Mouse (Mus musculus) naive thymus-derived CD4-positive, alpha-beta T cell, adult 2 months (primary cell): Measurements from ENCODE around the gene Pgm2.

Experiments
- DNase-seq: peaks from one replicate; pipeline ENCODE4 v3.0.0-alpha.2; 2011; ENCODE audit warnings: low read depth

Gene Pgm2

DNA sequence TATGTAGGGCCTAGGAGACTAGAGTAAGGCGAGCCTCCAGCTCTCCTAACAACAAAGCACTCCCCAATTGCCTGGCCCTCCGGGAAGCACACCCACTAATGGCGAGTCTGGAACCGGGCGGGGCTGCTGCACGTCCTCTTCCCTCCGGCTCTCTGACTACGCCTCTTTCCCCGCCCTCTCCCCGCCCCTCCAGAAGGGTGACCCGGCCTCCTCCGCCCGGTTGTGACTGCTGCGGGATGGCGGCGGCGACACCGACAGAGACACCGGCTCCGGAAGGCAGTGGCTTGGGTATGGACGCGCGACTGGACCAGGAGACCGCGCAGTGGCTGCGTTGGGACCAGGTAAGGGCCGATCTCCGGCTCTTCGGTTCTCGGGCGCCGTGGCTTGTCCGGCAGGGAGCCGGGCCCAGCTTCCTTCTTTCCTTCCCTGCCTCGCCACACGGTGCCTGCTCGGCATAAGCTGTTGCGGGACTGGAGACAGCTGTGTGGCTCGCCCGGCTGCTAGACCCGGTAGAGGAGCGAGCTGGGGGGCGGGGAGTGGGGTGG is at the start of gene Pgm2:
Gene Pgm2 (plus strand): TSS at position 203 of the 545 bp plus-strand sequence.
- peak; percentile 88 for DNase-seq

DNA sequence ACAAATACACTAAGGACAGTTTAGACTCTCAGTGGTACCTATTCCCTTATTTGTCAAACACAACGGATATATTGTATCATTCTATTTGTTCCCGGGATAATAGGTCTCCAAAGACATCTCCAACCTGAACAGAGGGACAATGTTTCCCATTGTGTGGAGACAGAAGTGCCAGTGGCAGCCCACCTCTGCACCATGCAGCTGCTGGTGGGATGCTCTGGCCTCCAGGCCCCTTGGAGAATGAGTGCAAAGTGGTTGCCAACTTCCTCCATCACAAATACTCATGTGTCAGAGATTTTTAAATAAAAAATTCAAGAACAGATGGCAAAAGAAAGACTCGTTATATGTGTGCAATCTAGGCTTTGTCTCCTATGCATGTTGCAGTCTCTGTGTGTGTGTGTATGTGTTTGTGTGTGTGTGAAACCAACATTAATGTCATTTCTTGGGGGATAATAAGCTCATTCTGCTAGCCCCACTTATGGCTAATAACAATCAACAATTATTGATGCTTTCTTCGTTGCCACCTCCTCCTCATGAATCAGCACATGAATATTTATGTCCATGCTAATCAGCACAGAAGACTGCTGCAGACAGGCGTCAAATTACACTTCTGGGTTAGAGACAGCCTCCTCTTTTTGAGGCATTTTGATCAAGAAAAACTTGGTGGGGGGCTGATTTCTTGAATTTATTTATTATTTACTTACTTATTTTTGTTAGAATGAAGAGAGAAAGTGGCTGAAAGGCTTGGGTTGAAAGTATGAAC is 48.9 kb upstream of the Pgm2 start:
- no peak for DNase-seq

DNA sequence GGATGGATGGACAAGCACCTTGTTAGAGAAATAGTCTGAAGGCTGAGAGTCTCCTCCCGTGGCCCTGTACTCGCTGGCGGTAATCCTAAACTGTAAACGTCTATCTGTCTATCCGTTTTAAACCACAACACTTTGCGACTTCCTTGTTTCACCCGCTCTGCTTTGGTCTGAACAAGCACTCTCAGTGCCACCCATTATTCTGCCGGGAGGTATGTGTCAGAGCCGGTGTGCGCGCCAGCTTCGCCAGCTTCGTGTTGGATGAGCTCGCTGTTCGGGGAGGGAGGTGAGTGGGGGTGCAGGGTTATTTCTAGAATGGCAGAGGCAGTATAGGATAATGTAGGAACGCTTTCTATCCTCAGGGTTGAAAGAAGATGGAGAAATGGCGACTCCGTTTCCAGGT is 48.0 kb upstream of the Pgm2 start:
- peak; percentile 76 for DNase-seq

DNA sequence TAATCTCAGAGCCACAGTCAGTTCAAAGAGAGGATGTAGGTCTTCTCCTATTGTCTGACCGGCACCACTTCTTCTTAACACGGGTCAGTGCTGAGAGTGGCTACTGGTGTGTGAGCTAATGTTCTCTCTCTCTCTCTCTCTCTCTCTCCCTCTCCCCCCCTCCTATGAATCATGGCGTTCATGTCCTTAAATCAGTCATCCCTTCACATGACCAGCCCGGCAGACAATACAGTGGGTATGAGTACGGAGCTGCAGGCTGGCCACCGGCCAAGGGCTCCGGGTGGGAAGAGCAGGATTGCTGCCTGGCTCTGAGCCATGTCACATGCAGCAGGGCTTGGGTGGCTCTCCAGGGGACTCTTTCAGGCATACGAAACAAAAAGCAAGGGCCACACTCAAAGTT is 47.2 kb upstream of the Pgm2 start:
- no peak for DNase-seq

DNA sequence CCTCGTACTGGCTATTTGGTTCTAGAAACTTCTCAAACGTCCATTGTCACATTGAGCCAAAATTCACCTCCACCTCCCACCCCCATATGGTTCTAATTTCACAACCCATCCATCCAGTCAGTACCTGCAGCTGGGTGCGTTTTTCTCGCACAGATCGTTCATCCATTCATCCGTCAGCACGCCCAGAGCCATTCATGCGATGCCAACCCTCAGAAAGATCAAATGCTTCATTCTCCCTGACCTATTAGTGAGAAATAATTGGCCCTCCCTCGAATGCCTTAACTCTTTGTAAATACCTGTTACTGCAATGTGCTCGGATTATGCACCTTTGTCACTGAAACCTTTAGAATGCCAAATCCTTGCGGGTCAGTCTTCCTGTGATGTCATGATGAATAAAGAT is 45.8 kb upstream of the Pgm2 start:
- no peak for DNase-seq

DNA sequence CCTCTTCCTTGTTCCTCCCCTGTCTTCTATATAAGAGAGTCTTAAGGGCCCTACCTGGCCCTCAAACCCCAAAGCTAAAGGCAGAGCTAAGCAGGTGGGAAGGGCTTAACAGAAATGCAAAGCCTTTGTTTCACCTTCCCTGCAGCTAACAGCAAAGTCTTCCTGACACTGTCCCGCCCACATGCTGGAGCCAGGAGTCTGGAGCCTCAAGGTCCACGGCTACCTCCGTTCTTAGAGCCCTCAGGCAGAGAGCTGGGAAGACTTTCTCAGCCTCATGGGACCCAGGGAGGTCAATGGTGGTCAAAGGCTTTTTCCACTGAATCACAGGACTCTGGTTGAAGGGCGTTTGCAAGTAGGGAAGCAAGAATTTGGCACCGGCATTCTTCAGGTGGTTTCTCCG is 44.8 kb upstream of the Pgm2 start:
- DNase-seq = no peak

DNA sequence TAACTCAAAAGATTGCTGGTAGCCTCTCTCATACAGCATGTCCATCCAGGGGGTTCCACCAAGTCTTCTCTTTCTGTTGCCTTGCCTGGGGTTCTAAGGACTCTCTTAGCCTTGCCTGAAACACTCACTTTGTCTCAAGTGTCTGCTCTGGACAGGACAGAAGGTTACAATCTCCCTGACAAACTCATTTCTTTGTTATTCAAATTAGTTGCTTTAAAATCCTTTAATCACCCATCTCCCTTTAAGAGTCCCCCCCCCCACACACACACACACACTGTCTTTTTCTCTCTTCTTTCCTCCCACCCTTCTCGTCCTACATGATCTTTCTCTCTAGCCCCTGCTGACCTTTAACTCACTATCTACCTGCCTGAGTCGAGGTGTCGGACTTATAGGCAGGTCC is 44.1 kb upstream of the Pgm2 start:
- DNase-seq = no peak

DNA sequence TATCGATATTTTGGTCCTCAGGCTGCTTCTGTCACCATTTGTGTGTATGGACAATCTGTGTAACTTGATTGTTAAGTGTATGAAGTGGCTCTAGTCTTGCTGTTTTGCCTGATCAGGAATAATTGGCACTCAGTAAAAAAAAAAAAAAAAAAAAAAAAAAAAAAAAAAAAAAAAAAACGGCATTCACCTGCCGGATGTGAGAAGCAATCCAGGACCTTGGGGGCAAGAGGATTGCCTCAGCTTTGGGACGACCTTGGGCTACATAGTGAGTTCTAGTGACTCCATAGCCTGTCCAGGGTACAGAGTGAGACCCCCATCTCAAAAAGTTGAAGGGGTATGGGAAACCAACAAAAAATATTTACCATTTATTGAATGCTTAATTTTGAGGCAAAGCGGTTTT is 43.5 kb upstream of the Pgm2 start:
- DNase-seq = no peak

DNA sequence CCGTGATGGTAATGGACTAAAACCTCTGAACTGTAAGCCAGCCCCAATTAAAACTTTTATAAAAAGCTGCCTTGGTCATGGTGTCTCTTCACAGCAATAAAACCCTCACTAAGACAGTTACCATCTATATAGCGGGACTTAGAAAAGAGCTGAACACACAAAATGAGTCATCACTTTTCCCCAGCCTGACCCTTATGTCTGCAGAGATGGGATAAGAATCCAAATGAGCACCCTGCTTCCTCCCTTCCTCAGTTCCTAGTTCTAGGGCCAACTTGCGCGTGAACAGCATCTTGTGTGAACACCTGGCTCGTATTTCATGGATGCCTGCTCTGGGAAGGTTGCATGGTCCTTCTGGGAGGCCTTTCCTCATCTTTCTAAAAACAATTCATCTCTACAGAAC is 39.7 kb upstream of the Pgm2 start:
- no peak for DNase-seq

DNA sequence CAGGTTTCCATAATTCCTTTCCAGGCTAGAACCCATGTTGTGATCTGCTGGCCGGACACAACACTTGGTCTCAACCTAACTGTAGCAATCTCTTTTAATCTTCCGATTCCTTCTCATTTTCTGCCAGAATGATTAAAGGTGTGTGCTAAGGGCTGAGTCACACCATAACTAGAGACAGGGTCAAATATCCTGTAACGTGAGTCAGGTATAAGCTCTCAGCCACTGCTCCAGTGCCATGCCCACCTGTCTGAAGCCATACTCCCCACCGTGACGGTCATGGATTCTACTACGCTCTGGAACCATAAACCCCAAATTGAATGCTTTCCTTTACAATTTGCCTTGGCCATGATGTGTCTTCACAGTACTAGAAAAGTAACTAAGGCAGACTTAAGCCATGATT is 36.5 kb upstream of the Pgm2 start:
- no peak for DNase-seq

DNA sequence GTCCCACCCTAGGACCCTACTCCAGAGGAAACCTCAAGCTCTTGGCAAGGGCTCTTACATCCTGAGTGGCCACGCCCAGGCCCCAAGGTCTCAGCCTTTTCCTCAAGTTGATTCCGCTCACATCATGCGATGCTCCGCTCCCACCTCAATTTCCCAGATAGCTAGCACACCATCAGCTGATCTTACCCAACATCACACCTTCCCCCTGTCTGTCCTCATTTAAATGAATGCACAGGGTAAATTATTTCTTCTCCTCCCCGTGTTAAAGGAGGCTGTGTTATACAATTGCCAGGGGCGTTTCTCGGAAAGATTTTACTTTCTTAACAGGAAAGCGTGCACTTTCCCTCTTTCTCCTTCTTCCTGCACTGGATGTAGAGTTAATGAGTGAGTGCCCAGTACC is 31.9 kb upstream of the Pgm2 start:
- no peak for DNase-seq

DNA sequence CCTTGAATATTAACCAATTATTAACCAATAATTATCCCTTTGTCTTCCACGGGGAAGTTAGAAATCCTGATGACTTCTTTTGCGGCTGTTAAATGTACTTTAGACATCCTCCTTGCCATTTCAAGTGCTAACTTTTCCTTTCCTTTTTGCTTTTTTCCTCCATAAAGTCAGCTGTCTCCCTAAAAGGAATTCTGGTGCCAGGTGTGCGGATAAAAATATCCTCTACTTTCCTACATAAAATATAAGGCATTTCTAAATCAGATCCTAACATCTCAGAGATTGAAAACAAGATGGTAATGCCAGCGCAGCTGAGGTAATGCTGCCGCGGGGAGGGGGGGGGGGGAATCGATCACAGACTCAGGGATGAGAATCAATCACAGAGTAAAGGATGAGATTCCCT is 31.1 kb upstream of the Pgm2 start:
- no peak for DNase-seq

DNA sequence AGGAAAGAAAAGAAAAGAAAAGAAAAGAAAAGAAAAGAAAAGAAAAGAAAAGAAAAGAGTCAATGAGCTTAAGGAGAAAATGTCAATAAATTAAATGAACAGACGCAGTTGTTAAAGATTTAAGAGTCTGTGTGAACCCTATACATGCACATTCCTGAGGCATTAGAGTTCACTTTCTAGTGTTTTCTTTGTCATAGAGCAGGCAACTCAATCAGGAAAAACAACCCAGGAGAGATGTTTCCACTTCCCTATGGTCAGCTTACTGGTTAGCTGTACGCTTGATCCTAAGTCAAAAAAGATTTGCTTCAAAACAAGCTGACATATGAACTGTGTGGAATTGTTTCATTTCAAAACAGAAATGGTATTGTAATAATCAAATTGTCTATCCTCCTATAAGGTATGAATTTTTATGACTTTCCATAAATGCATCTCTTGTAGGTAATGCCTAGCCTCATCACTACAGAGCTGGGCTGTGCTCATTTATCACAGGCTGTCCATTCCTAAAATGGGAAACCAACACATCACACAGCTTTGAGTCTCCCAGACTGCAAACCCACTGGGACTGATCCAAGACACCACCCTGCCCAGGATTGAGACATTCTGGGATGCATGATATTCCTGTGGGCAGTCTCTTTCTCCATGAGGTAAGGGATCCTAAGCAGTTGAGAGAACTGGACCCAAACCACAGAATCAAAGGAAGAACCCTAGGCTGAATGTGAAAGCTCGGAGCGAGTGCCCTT is 29.7 kb upstream of the Pgm2 start:
- no peak for DNase-seq

DNA sequence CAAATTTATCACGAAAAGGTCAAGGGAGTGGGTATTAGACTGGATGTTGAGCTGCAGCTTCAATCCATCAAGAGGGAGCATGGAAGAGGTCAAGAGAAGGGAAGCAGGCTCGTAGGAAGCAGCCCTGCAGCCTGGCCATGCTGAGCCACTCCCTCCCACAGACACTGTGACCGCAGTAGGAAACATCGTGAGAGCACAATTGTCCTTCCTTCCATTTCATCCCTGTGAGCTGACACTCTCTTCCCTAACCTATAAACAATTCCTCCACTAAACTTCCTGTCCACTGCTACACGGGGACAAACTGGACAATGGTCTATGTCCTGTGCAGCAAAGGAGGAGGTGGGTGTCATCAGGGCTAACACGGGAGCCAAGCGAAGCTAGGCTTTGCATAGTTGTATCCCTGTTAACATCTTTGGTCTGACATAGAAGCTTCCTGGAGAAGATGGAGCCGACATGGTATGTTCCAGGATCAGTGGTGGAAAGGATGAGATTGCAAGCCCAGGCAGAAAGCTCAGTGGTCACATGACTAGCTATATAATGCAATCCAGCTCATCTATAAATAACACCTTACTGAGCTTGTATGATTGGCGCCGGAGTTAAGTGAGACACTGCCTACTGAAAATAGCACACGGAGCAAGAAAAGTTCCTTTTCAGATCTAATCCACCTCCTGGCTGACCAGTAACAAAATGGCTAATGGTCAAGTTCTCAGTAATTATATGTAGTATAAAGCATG is 29.0 kb upstream of the Pgm2 start:
- no peak for DNase-seq

DNA sequence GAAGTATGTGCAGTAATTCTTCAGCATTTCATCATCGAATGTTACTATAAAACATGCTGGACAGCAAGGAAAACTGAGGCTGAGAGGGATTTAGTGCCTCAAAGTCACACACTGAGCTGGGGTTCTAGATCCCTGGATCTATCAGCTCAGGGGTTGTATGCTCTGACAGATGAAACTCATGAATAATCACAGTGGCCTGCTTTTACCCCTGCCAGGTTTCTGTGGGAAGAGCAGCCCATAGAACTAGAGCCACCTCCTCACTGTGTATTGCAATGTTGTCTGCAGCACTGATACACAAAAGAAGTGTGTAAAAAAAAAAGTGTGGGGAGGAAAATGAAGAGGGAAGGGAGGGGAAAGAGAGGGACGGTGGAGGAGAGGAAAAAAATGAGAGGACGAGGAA is 28.3 kb upstream of the Pgm2 start:
- DNase-seq = no peak

DNA sequence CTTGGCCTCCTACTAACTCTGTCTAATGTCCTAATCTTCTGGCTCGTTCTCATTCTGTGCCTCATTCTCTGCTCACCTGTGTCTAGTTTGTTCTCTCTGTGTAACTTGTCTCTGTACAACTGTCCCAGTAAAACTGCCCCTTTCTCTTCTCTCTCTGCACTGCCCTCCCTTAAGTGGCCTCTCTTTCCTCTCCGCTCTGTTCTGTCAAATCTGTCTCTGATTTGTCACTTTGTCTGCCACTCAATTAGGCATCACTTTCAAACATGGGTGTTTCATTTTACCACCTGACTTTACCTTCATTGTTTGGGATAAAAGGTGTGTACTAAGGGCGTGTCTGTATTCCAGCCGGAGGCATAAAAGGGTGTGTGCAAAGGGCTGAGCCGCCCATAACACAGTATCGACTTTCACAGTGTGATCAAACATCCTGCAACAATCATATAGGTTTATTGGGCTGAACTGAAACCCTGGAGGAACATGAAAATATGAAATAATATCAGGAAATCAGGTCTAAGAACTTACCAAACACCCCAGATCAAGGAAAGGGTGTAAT is 27.2 kb upstream of the Pgm2 start:
- no peak for DNase-seq

DNA sequence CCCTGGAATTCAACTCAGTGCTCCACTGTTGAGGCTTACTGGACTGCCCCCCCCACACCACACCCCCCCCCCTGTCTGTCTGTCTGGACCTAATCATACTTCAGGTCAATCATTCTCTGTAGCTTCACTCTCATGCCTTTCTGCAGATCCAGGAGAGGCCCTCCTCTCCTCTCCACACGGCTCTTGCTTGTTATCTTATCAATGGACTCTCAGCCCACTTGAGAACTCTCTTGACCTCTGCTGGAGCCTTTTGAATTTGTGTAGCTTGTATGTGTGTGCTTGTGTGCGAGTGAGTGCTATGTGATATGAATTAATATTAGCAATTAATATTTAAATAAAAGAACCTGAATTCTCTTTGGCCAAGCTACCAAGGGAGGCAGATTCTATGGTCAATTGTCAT is 26.6 kb upstream of the Pgm2 start:
- no peak for DNase-seq

DNA sequence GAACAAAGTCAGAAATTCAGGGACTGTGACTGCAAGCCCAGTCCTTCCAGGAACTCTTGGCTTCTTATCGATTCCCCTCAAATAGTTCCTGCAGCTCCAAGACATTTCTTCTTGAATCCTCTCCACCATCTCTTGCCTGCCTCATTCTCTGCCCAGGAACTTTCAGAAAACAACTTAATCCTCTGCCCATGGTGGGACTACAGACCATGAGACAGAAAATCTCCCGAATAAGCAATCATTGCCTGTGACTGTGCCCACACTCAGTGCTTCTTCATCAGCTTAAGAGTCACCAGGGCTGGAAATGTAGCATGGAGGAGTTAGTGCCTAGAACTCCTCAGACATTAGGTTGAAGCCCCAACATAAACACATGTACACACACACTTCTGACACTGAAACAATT is 25.2 kb upstream of the Pgm2 start:
- no peak for DNase-seq

DNA sequence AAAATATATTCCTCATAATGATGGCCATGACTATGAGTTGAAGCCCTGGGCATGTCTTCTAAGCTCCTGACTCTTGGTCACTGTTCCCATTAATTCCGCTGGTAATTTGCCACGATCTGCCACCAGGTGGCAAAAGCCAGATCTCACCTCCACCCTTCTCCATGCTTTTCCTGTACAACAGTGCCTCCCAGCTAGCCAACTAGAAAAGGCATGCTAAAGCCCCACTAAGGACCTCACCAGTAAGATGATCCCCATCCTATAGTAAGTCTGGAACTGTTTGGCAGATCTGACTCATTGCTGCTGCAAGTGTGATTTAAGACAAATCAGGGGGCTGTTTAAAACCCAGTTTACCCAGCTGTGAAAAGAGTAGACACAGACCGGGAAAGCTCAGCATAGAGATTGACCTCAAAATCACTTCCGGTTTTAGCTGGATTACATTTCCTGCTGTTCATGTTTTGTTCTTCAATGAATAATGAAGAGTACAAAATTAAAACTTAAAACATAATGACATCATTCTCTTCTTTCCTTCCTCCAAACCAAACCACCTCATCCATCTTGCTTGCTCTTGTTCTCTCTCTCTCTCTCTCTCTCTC is 22.6 kb upstream of the Pgm2 start:
- peak; percentile 77 for DNase-seq

DNA sequence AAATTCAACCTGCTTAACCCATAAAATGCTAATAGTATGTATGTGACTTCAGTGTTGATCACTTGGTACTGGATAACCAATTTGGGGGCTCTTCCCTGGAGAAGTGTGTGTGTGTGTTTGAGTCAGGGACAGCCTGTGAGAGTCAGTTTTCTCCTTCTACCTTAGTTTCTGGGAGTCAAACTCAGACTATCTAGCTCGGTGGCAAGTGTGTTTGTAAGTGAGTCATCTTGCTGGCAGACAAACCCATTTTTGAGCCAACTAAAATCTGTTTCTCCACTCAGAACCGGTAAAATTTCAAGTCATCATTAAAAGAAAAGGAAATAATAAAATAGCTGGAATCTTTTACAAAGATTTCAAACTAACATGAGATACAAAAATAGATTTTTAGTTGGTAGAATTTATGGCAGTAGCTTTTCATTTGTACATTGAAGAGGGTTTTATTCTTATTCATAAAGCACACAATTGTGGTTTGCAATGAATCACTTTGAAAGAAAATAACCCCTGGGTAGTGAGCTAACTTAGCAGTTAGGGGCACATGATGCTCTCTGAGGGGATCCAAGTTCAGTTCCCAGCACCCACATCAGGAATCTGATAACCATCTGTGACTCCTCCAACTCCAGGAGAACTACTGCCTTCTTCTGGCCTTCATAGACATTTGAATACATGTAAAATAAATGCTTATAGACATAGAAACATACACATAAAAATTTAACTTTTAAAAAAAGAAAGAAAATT is 21.8 kb upstream of the Pgm2 start:
- no peak for DNase-seq

DNA sequence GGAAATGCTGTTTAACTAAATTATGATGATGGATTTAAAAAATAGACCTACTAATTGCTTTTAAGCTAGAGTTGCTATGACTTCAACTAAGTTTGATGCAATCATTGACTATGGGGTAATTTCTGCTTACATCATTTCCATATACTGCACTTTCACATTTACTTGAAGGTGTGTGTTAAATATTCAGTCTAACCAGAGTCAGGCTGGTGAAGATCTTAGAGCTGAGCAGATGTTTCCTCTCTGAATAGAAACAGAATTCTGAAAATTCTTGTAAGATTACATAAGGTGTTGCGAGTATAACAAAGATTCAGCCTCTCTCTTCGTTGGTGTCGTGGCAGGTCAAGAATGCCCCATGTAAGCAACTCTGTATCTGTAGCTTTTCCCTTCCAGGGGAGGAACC is 18.3 kb upstream of the Pgm2 start:
- no peak for DNase-seq
